Mouse (Mus musculus) stomach, embryonic 15.5 days (tissue): ENCODE measurements around the gene Map2k5. TPM values are rescaled to one million over a fixed set of nuclear protein-coding genes. Genes with fewer than 3 reads are reported as not detected.
A peak's percentile ranks its signal among the peaks of the same experiment; 100 is the strongest.

ENCODE experiments used
- ATAC-seq: fragments of 200-750 bp; cut with Nextera tagmentation; 2 replicates; pipeline ENCODE4 v1.8.0; 2017; ENCODE audit warnings: low read depth, moderate number of reproducible peaks, moderate TSS enrichment; ENCODE audit not compliant: insufficient read depth, low FRiP score
- H3K27ac ChIP-seq: fragments of 300-500 bp; sonication (generic); 2 replicates; pipeline ENCODE4 v1.5.1; 2015; ENCODE audit warnings: mild to moderate bottlenecking, inconsistent platforms
- H3K27me3 ChIP-seq: fragments of 300-500 bp; sonication (generic); replicated peaks from 2 replicates; pipeline ENCODE4 v1.6.1; 2015; ENCODE audit warnings: inconsistent platforms
- H3K36me3 ChIP-seq: fragments of 300-500 bp; sonication (generic); 2 replicates; pipeline ENCODE4 v1.6.1; 2015; ENCODE audit warnings: inconsistent platforms
- H3K4me1 ChIP-seq: fragments of 300-500 bp; sonication (generic); 2 replicates; pipeline ENCODE4 v1.6.1; 2015; ENCODE audit warnings: inconsistent platforms
- H3K4me2 ChIP-seq: fragments of 300-500 bp; sonication (generic); 2 replicates; pipeline ENCODE4 v1.6.1; 2015; ENCODE audit warnings: mild to moderate bottlenecking, inconsistent platforms
- H3K4me3 ChIP-seq: fragments of 300-500 bp; sonication (generic); replicated peaks from 2 replicates; pipeline ENCODE4 v1.5.1; 2015; ENCODE audit warnings: inconsistent platforms
- H3K9ac ChIP-seq: fragments of 300-500 bp; sonication (generic); 2 replicates; pipeline ENCODE4 v1.6.1; 2015; ENCODE audit warnings: inconsistent platforms
- H3K9me3 ChIP-seq: fragments of 300-500 bp; sonication (generic); 2 replicates; pipeline ENCODE4 v1.6.1; 2016; ENCODE audit warnings: inconsistent platforms
- WGBS: fragments of 180-500 bp; shearing (Covaris S2); methylation state at CpG from one replicate; pipeline ENCODE4 v1.1.7; 2015; 5-methylcytosine and 5-hydroxymethylcytosine counted together
- polyA plus RNA-seq: library from polyadenylated mRNA; unstranded; fragments of >200 nt; fragmentation: Nextera tagmentation; extraction: Ambion mirVana; gene quantifications from 2 replicates; pipeline ENCODE4 v1.2.1, GENCODE M21; 2015

The Map2k5 gene
- polyA plus RNA-seq, 1 experiment from 2014 or later, result 26.1 TPM

GRCm38 (mm10) chr9:63181337-63182178, 196.1 kb downstream of the Map2k5 start:
- Histone ChIP-seq H3K4me3 (no peak overlapping the region), H3K27me3 (no peaks in the 10 kb centered on the region), H3K27ac (no peak overlapping the region), H3K4me1 (no peaks in the 10 kb centered on the region), H3K36me3 (no peaks in the 10 kb centered on the region), H3K4me2 (no peak overlapping the region), H3K9ac (no peak overlapping the region), H3K9me3 (no peaks in the 10 kb centered on the region)
- ATAC-seq, result no peak
- WGBS, result 60% methylated on average over 11 of the region's 11 CpGs

GRCm38 (mm10) chr9:63178296-63178695, 199.4 kb downstream of the Map2k5 start:
- no peak overlapping the region for H3K9ac ChIP-seq
- H3K36me3 ChIP-seq, result no peaks in the 10 kb centered on the region
- 76% methylated on average over 8 of the region's 8 CpGs for WGBS
- H3K27ac ChIP-seq, result no peak overlapping the region
- ATAC-seq, result no peak
- H3K4me3 ChIP-seq, result no peak overlapping the region
- H3K4me1 ChIP-seq, result no peaks in the 10 kb centered on the region
- H3K9me3 ChIP-seq, result no peaks in the 10 kb centered on the region
- no peak overlapping the region for H3K4me2 ChIP-seq
- H3K27me3 ChIP-seq, result no peaks in the 10 kb centered on the region

- Histone ChIP-seq H3K27ac (no peak overlapping the region), H3K36me3 (no peaks in the 10 kb centered on the region), H3K9ac (no peak overlapping the region), H3K4me2 (no peak overlapping the region), H3K4me1 (no peaks in the 10 kb centered on the region), H3K9me3 (no peaks in the 10 kb centered on the region), H3K4me3 (no peak overlapping the region), H3K27me3 (no peaks in the 10 kb centered on the region)
- 83% methylated on average over 8 of the region's 8 CpGs for WGBS
- no peak for ATAC-seq
Measured at GRCm38 (mm10) chr9:63174001-63174721, 203.5 kb downstream of the Map2k5 start.

- H3K4me2 ChIP-seq, result no peak overlapping the region
- H3K27ac ChIP-seq, result no peak overlapping the region
- no peak for ATAC-seq
- WGBS, result 29% methylated on average over 2 of the region's 2 CpGs
- H3K4me3 ChIP-seq, result no peak overlapping the region
- no peak overlapping the region for H3K9ac ChIP-seq
- H3K36me3 ChIP-seq, result no peaks in the 10 kb centered on the region
- H3K9me3 ChIP-seq, result no peaks in the 10 kb centered on the region
- H3K4me1 ChIP-seq, result no peaks in the 10 kb centered on the region
- H3K27me3 ChIP-seq, result no peaks in the 10 kb centered on the region
Measured at GRCm38 (mm10) chr9:63171951-63172350, 205.8 kb downstream of the Map2k5 start.

GRCm38 (mm10) chr9:63169127-63169526, 208.6 kb downstream of the Map2k5 start:
- H3K4me3 ChIP-seq, result no peak overlapping the region
- ATAC-seq, result no peak
- no peak overlapping the region for H3K4me2 ChIP-seq
- no peaks in the 10 kb centered on the region for H3K9me3 ChIP-seq
- H3K9ac ChIP-seq, result no peak overlapping the region
- WGBS, result 75% methylated on average over 1 of the region's 1 CpGs
- H3K27me3 ChIP-seq, result no peaks in the 10 kb centered on the region
- H3K36me3 ChIP-seq, result no peaks in the 10 kb centered on the region
- H3K27ac ChIP-seq, result no peak overlapping the region
- no peaks in the 10 kb centered on the region for H3K4me1 ChIP-seq

- no peak overlapping the region for H3K4me2 ChIP-seq
- no peaks in the 10 kb centered on the region for H3K4me1 ChIP-seq
- 50% methylated on average over 9 of the region's 9 CpGs for WGBS
- H3K9me3 ChIP-seq, result no peaks in the 10 kb centered on the region
- no peaks in the 10 kb centered on the region for H3K36me3 ChIP-seq
- no peak for ATAC-seq
- H3K27me3 ChIP-seq, result no peaks in the 10 kb centered on the region
- no peak overlapping the region for H3K9ac ChIP-seq
- no peak overlapping the region for H3K4me3 ChIP-seq
- no peak overlapping the region for H3K27ac ChIP-seq
Measured at GRCm38 (mm10) chr9:63165070-63165469, 212.6 kb downstream of the Map2k5 start.

- WGBS, result 74% methylated on average over 8 of the region's 8 CpGs
- ATAC-seq, result no peak
- Histone ChIP-seq H3K4me1 (no peaks in the 10 kb centered on the region), H3K4me2 (no peak overlapping the region), H3K9ac (no peak overlapping the region), H3K9me3 (no peaks in the 10 kb centered on the region), H3K27ac (no peak overlapping the region), H3K36me3 (no peaks in the 10 kb centered on the region), H3K27me3 (0 out of 2 replicates have a peak, but pooled peaks cover 2% of the 10 kb centered on the region), H3K4me3 (no peak overlapping the region)
Measured at GRCm38 (mm10) chr9:63163756-63164155, 213.9 kb downstream of the Map2k5 start.

- H3K9me3 ChIP-seq, result no peaks in the 10 kb centered on the region; the same call in 1 of the 2 replicates
- no peak overlapping the region for H3K9ac ChIP-seq
- H3K4me3 ChIP-seq, result no peak overlapping the region
- no peak overlapping the region for H3K27ac ChIP-seq
- 29% methylated on average over 14 of the region's 14 CpGs for WGBS
- no peak overlapping the region for H3K4me2 ChIP-seq
- H3K4me1 ChIP-seq, result peaks cover 20% of the 10 kb centered on the region
- no peak for ATAC-seq
- H3K27me3 ChIP-seq, result peaks cover 72% of the 10 kb centered on the region
- H3K36me3 ChIP-seq, result no peaks in the 10 kb centered on the region
Measured at GRCm38 (mm10) chr9:63151949-63152348, 225.8 kb downstream of the Map2k5 start.

GRCm38 (mm10) chr9:63151072-63151870, 226.4 kb downstream of the Map2k5 start:
- Histone ChIP-seq H3K27ac (no peak overlapping the region), H3K36me3 (no peaks in the 10 kb centered on the region), H3K27me3 (peaks cover 79% of the 10 kb centered on the region), H3K4me1 (peaks cover 26% of the 10 kb centered on the region), H3K9ac (no peak overlapping the region), H3K9me3 (no peaks in the 10 kb centered on the region; the same call in 1 of the 2 replicates), H3K4me2 (no peak overlapping the region), H3K4me3 (no peak overlapping the region)
- 2% methylated on average over 20 of the region's 20 CpGs for WGBS
- no peak for ATAC-seq

- Histone ChIP-seq H3K4me1 (peaks cover 36% of the 10 kb centered on the region), H3K9me3 (no peaks in the 10 kb centered on the region; the same call in 1 of the 2 replicates), H3K27ac (no peak overlapping the region), H3K36me3 (no peaks in the 10 kb centered on the region), H3K4me2 (no peak overlapping the region), H3K4me3 (no peak overlapping the region), H3K27me3 (peaks cover 90% of the 10 kb centered on the region), H3K9ac (no peak overlapping the region)
- ATAC-seq, result no peak
- WGBS, result 4% methylated on average over 26 of the region's 27 CpGs
Measured at GRCm38 (mm10) chr9:63150086-63150800, 227.5 kb downstream of the Map2k5 start.

GRCm38 (mm10) chr9:63149372-63149766, 228.3 kb downstream of the Map2k5 start:
- under 1% methylated on average over 20 of the region's 20 CpGs for WGBS
- Histone ChIP-seq H3K4me2 (peak overlapping the region; percentile 80), H3K4me3 (peak overlapping the region; percentile 43), H3K9ac (no peak overlapping the region), H3K27me3 (peaks cover 95% of the 10 kb centered on the region), H3K27ac (no peak overlapping the region), H3K9me3 (no peaks in the 10 kb centered on the region; the same call in 1 of the 2 replicates), H3K4me1 (peaks cover 45% of the 10 kb centered on the region), H3K36me3 (no peaks in the 10 kb centered on the region)
- ATAC-seq, result no peak
